Comparison of ENCODE assay signal across 14 mouse cellular contexts in genomic region chr15:85949421-85950164, GRCm38 (mm10).
DNase-seq lines count a peak whose midpoint lies in the region; ATAC-seq lines count a peak whose summit lies in the region.
"Had no signal": no experiment of that assay in that cellular context is flagged by ENCODE, and none has a peak within 500 bp of the region (broad histone marks: within the 10 kb centered on the region; RNA-seq: fewer than 3 reads in every experiment).

No protein-coding gene starts in this region.

- 60% methylated on average over 16 of the region's 16 CpGs for WGBS in kidney, embryonic 14.5 days
- WGBS in kidney, embryonic 16.5 days, result 63% methylated on average over 16 of the region's 16 CpGs
- WGBS in heart, embryonic 10.5 days, result 63% methylated on average over 16 of the region's 16 CpGs

- H3K36me3 ChIP-seq in kidney, embryonic 14.5 days (ENCODE audit: control insufficient read depth, insufficient read depth, low read length), result no peaks in the 10 kb centered on the region
- no peaks in the 10 kb centered on the region for H3K36me3 ChIP-seq in kidney, embryonic 16.5 days (ENCODE audit: insufficient read depth, low read length)
- H3K36me3 ChIP-seq in heart, embryonic 10.5 days, result peaks cover 3% of the 10 kb centered on the region; the same call in 1 of the 2 replicates
- H3K36me3 ChIP-seq: midbrain, embryonic 12.5 days; neural tube, embryonic 13.5 days had no signal

- H3K27ac ChIP-seq in kidney, embryonic 14.5 days (ENCODE audit: low read depth, low read length), result 0 out of 2 replicates have a peak overlapping the region, but pooled peaks have one; percentile 37
- H3K27ac ChIP-seq in kidney, embryonic 16.5 days (ENCODE audit: low read length), result no peak overlapping the region
- H3K27ac ChIP-seq in heart, embryonic 10.5 days, result peak overlapping the region; percentile 72
- H3K27ac ChIP-seq: midbrain, embryonic 12.5 days; neural tube, embryonic 13.5 days had no signal

- no peak overlapping the region for H3K4me3 ChIP-seq in kidney, embryonic 14.5 days (ENCODE audit: low read length)
- no peak overlapping the region for H3K4me3 ChIP-seq in kidney, embryonic 16.5 days (ENCODE audit: low read length)
- no peak overlapping the region for H3K4me3 ChIP-seq in heart, embryonic 10.5 days
- H3K4me3 ChIP-seq: erythroblast, embryonic 14.5 days; midbrain, embryonic 12.5 days; neural tube, embryonic 13.5 days had no signal

- DNase-seq in embryo, embryonic 10 days (ENCODE audit: low spot score), result peak; percentile 15
- no peak for DNase-seq in embryo, embryonic 11 days
- DNase-seq in heart, embryonic 10.5 days (ENCODE audit: low spot score), result no peak
- peak; percentile 12 for DNase-seq in kidney, postnatal 14 days
- no peak for DNase-seq in cerebellum, adult 8-10 months
- no peak for DNase-seq in spleen, postnatal 14 days (ENCODE audit: low spot score in 2 of 2)
- DNase-seq: cerebellum, postnatal 36 days; gastrocnemius, postnatal 14 days; thymus, postnatal 36 days had no signal

- no peak for ATAC-seq in kidney, embryonic 14.5 days (ENCODE audit: low FRiP score, low TSS enrichment)
- ATAC-seq in kidney, embryonic 16.5 days (ENCODE audit: low FRiP score, low TSS enrichment), result no peak

- no peak overlapping the region for H3K4me2 ChIP-seq in kidney, embryonic 14.5 days (replicated peaks; ENCODE audit: low read depth, low read length)
- H3K4me2 ChIP-seq in kidney, embryonic 16.5 days (replicated peaks; ENCODE audit: low read depth, low read length), result no peak overlapping the region
- H3K4me2 ChIP-seq: midbrain, embryonic 12.5 days; neural tube, embryonic 13.5 days had no signal

- no peaks in the 10 kb centered on the region for H3K27me3 ChIP-seq in kidney, embryonic 14.5 days (ENCODE audit: control insufficient read depth, insufficient read depth, low read length)
- H3K27me3 ChIP-seq in kidney, embryonic 16.5 days (ENCODE audit: insufficient read depth, low read length), result no peaks in the 10 kb centered on the region
- H3K27me3 ChIP-seq in heart, embryonic 10.5 days (ENCODE audit: insufficient read depth, poor library complexity, severe bottlenecking), result 0 out of 2 replicates have a peak, but pooled peaks cover 3% of the 10 kb centered on the region
- H3K27me3 ChIP-seq: midbrain, embryonic 12.5 days; neural tube, embryonic 13.5 days had no signal

- peaks cover 11% of the 10 kb centered on the region for H3K4me1 ChIP-seq in kidney, embryonic 14.5 days (ENCODE audit: control insufficient read depth, insufficient read depth, low read length)
- H3K4me1 ChIP-seq in kidney, embryonic 16.5 days (ENCODE audit: insufficient read depth, low read length), result peaks cover 17% of the 10 kb centered on the region
- H3K4me1 ChIP-seq in heart, embryonic 10.5 days, result peaks cover 46% of the 10 kb centered on the region

- H3K9ac ChIP-seq in kidney, embryonic 14.5 days (ENCODE audit: low read depth, low read length), result no peak overlapping the region
- no peak overlapping the region for H3K9ac ChIP-seq in kidney, embryonic 16.5 days (replicated peaks; ENCODE audit: low read length)
- H3K9ac ChIP-seq: midbrain, embryonic 12.5 days; neural tube, embryonic 13.5 days had no signal

- H3K9me3 ChIP-seq in kidney, embryonic 14.5 days (ENCODE audit: control insufficient read depth, low read length), result no peaks in the 10 kb centered on the region
- H3K9me3 ChIP-seq in kidney, embryonic 16.5 days (ENCODE audit: low read length), result no peaks in the 10 kb centered on the region
- H3K9me3 ChIP-seq in heart, embryonic 10.5 days, result no peaks in the 10 kb centered on the region
- H3K9me3 ChIP-seq: midbrain, embryonic 12.5 days; neural tube, embryonic 13.5 days had no signal

Comparison
In these comparisons a context has a peak if more than half of its experiments do, and no peak if none do; other contexts are left out.
1. DNase-seq: peak in embryo, embryonic 10 days (single experiment) and kidney, postnatal 14 days (single experiment); none in embryo, embryonic 11 days (single experiment), heart, embryonic 10.5 days (single experiment), cerebellum, adult 8-10 months (single experiment) and spleen, postnatal 14 days (0 of 2).